ENCODE assay signal across 9 mouse cellular contexts in genomic region chr10:78756021-78756420, GRCm38 (mm10). TPM values are rescaled to one million over a fixed set of nuclear protein-coding genes. Genes with fewer than 3 reads are reported as not detected.
DNase-seq lines count a peak whose midpoint lies in the region; ATAC-seq and TF ChIP-seq lines count a peak whose summit lies in the region.
"Had no signal": no experiment of that assay in that cellular context is flagged by ENCODE, and none has a peak within 500 bp of the region (broad histone marks: within the 10 kb centered on the region; RNA-seq: fewer than 3 reads in every experiment).

No protein-coding gene starts in this region.

- H3K36me3 ChIP-seq in intestine, postnatal 0 days (ENCODE audit: control insufficient read depth, insufficient read depth), result no peaks in the 10 kb centered on the region
- no peaks in the 10 kb centered on the region for H3K36me3 ChIP-seq in intestine, embryonic 16.5 days (ENCODE audit: control insufficient read depth, insufficient read depth, low read length)

- TF ChIP-seq CTCF in intestine, postnatal 0 days (IDR thresholded peaks at IDR 0.05; ENCODE audit: low read depth), result peak; percentile 86

- H3K9me3 ChIP-seq in intestine, postnatal 0 days (ENCODE audit: control insufficient read depth), result no peaks in the 10 kb centered on the region
- H3K9me3 ChIP-seq in intestine, embryonic 16.5 days (ENCODE audit: control insufficient read depth, low read length), result no peaks in the 10 kb centered on the region

- H3K27me3 ChIP-seq in intestine, postnatal 0 days (replicated peaks; ENCODE audit: control insufficient read depth, insufficient read depth, low read length), result 0 out of 2 replicates have a peak, but pooled peaks cover 11% of the 10 kb centered on the region
- no peaks in the 10 kb centered on the region for H3K27me3 ChIP-seq in intestine, embryonic 16.5 days (replicated peaks; ENCODE audit: control insufficient read depth, insufficient read depth, low read length)

- no peak overlapping the region for H3K4me2 ChIP-seq in intestine, postnatal 0 days (replicated peaks; ENCODE audit: low read depth)
- H3K4me2 ChIP-seq in intestine, embryonic 16.5 days (ENCODE audit: low read depth, low read length), result no peak overlapping the region

- DNase-seq in MN1 (ENCODE audit: low spot score), result peak; percentile 49
- DNase-seq in cerebellum, adult 9-11 months, result peak; percentile 62
- peak; percentile 45 to 49 for DNase-seq in gastrocnemius, postnatal 36 days
- DNase-seq in left cerebral cortex, adult 18-20 months (ENCODE audit: low spot score in 2 of 2), result peak; percentile 78 to 87
- peak; percentile 73 for DNase-seq in ovary, postnatal 36 days (ENCODE audit: low spot score)
- peak; percentile 59 to 63 for DNase-seq in urinary bladder, postnatal 36 days (ENCODE audit: low spot score in 2 of 2)

- no peak overlapping the region for H3K27ac ChIP-seq in intestine, postnatal 0 days (ENCODE audit: low read depth, low read length)
- H3K27ac ChIP-seq in intestine, embryonic 16.5 days (ENCODE audit: low read length), result no peak overlapping the region

- no peak overlapping the region for H3K4me3 ChIP-seq in intestine, postnatal 0 days (ENCODE audit: low read depth, low read length)
- no peak overlapping the region for H3K4me3 ChIP-seq in intestine, embryonic 16.5 days (ENCODE audit: low read length)
- H3K4me3 ChIP-seq: erythroblast, embryonic 14.5 days had no signal

- ATAC-seq in intestine, postnatal 0 days, result no peak
- no peak for ATAC-seq in intestine, embryonic 16.5 days

- WGBS in intestine, postnatal 0 days, result 35% methylated on average over 6 of the region's 6 CpGs
- 36% methylated on average over 6 of the region's 6 CpGs for WGBS in intestine, embryonic 16.5 days

- H3K4me1 ChIP-seq in intestine, postnatal 0 days (replicated peaks; ENCODE audit: control insufficient read depth, insufficient read depth, low read length), result no peaks in the 10 kb centered on the region
- no peaks in the 10 kb centered on the region for H3K4me1 ChIP-seq in intestine, embryonic 16.5 days (ENCODE audit: control insufficient read depth, insufficient read depth, low read length)

- no peak overlapping the region for H3K9ac ChIP-seq in intestine, postnatal 0 days (ENCODE audit: low read depth, low read length)
- H3K9ac ChIP-seq in intestine, embryonic 16.5 days (ENCODE audit: low read depth, low read length), result no peak overlapping the region

- intact Hi-C loops in gastrocnemius, postnatal 36 days (cut with DNase I), result loop anchor here (2.0 kb wide), 1 partner anchor 361 kb away; no protein-coding TSS in a partner anchor

RNA-seq across cellular contexts. Expression of gene Ccdc105, which starts 3.2 kb away (rescaled TPM):
- polyA plus RNA-seq in intestine, postnatal 0 days (2015; fragmentation: Nextera tagmentation; extraction: Ambion mirVana), result not detected in 2 replicates
- polyA plus RNA-seq in intestine, embryonic 16.5 days (2015; fragmentation: Nextera tagmentation; extraction: Ambion mirVana), result 0.12 TPM in 1 of 2 replicates, not detected in the other
- not detected for total RNA-seq in gastrocnemius, postnatal 36 days (2021)
- under 1 TPM; 0.49 to 0.59 TPM for total RNA-seq in left cerebral cortex, adult 18-20 months (2021)
- polyA plus RNA-seq: erythroblast, embryonic 14.5 days had no signal

RNA-seq across cellular contexts. Expression of gene Slc1a6, which starts 24.3 kb away (rescaled TPM):
- 0.38 and 0.51 TPM in 2 replicates for polyA plus RNA-seq in intestine, postnatal 0 days (2015; fragmentation: Nextera tagmentation; extraction: Ambion mirVana)
- polyA plus RNA-seq in intestine, embryonic 16.5 days (2015; fragmentation: Nextera tagmentation; extraction: Ambion mirVana), result 0.81 and 1.6 TPM in 2 replicates
- not detected for total RNA-seq in gastrocnemius, postnatal 36 days (2021)
- total RNA-seq in left cerebral cortex, adult 18-20 months (2021), result 10 to 100 TPM; 12.7 to 14.1 TPM
- polyA plus RNA-seq: erythroblast, embryonic 14.5 days had no signal

RNA-seq across cellular contexts. Expression of gene Casp14, which starts 37.9 kb away (rescaled TPM):
- 0.10 and 0.30 TPM in 2 replicates for polyA plus RNA-seq in intestine, postnatal 0 days (2015; fragmentation: Nextera tagmentation; extraction: Ambion mirVana)
- polyA plus RNA-seq in intestine, embryonic 16.5 days (2015; fragmentation: Nextera tagmentation; extraction: Ambion mirVana), result 0.18 and 0.37 TPM in 2 replicates
- not detected for total RNA-seq in gastrocnemius, postnatal 36 days (2021)
- total RNA-seq in left cerebral cortex, adult 18-20 months (2021), result not detected

Comparison
In these comparisons a context has a peak if more than half of its experiments do, and no peak if none do; other contexts are left out.
1. RNA of gene Slc1a6, which starts 24.3 kb away (total RNA-seq): 12.7 to 14.1 TPM in left cerebral cortex, adult 18-20 months; not detected in gastrocnemius, postnatal 36 days; every median in the first group is over 10 times any median in the second.
2. Peak in every context shown above with its lines, with median percentiles within 50 percentile points of each other: DNase-seq.